Mouse (Mus musculus) adrenal gland, postnatal 14 days (tissue): ENCODE data around the gene Tbc1d4. TPM values are rescaled to one million over a fixed set of nuclear protein-coding genes. Genes with fewer than 3 reads are reported as not detected.

Experiments used
- DNase-seq: peaks from one replicate; pipeline ENCODE4 v3.0.0; 2021; ENCODE audit warnings: mixed read lengths
- long read RNA-seq, 2 experiments: library from polyadenylated mRNA; stranded (forward); transcript quantifications; one replicate each; pipeline ENCODE4 v2.0.0; 2021
- total RNA-seq: library from RNA; stranded (reverse); gene quantifications from 2 replicates; pipeline ENCODE4 v1.2.3, GENCODE M21; 2021

Tbc1d4 gene
- 38.4 and 39.3 TPM in 2 replicates for total RNA-seq
- long read RNA-seq, experiment 1, full-length matches to known transcripts, result 4 of 38 reads
- long read RNA-seq, experiment 1, partial matches to known transcripts, result 32 of 38 reads
- long read RNA-seq, experiment 1, other reads (novel, unspliced or antisense), result 2 of 38 reads
- long read RNA-seq, experiment 2, full-length matches to known transcripts, result 4 of 14 reads
- long read RNA-seq, experiment 2, partial matches to known transcripts, result 5 of 14 reads
- long read RNA-seq, experiment 2, other reads (novel, unspliced or antisense), result 5 of 14 reads

GRCm38 (mm10) chr14:101608519-101609368, at the start of gene Tbc1d4:
Gene Tbc1d4 (minus strand): TSS chr14:101609191.
- DNase-seq, result peak; percentile 94

- no peak for DNase-seq
Observed at GRCm38 (mm10) chr14:101656307-101656706, 47.3 kb upstream of the Tbc1d4 start.

- DNase-seq, result no peak
Observed at GRCm38 (mm10) chr14:101654526-101654909, 45.5 kb upstream of the Tbc1d4 start.

- DNase-seq, result peak; percentile 98
Observed at GRCm38 (mm10) chr14:101653581-101654525, 44.9 kb upstream of the Tbc1d4 start, which contains the start of gene Uchl3. Gene Uchl3 (plus strand): TSS chr14:101653967.

GRCm38 (mm10) chr14:101652571-101652970, 43.6 kb upstream of the Tbc1d4 start:
- DNase-seq, result peak; percentile 18

GRCm38 (mm10) chr14:101650551-101650950, 41.6 kb upstream of the Tbc1d4 start:
- no peak for DNase-seq

GRCm38 (mm10) chr14:101644948-101645347, 36.0 kb upstream of the Tbc1d4 start:
- DNase-seq, result no peak

GRCm38 (mm10) chr14:101640153-101640843, 31.3 kb upstream of the Tbc1d4 start, which contains the start of gene Commd6:
Gene Commd6 (minus strand): TSS chr14:101640686.
- peak; percentile 95 for DNase-seq

GRCm38 (mm10) chr14:101637381-101637780, 28.4 kb upstream of the Tbc1d4 start:
- no peak for DNase-seq

GRCm38 (mm10) chr14:101635765-101636164, 26.8 kb upstream of the Tbc1d4 start:
- DNase-seq, result no peak

- no peak for DNase-seq
Observed at GRCm38 (mm10) chr14:101630548-101630947, 21.6 kb upstream of the Tbc1d4 start.

- DNase-seq, result no peak
Observed at GRCm38 (mm10) chr14:101617680-101618079, 8.7 kb upstream of the Tbc1d4 start.

- no peak for DNase-seq
Observed at GRCm38 (mm10) chr14:101616178-101616577, 7.2 kb upstream of the Tbc1d4 start.

- DNase-seq, result no peak
Observed at GRCm38 (mm10) chr14:101613206-101613605, 4.2 kb upstream of the Tbc1d4 start.

- no peak for DNase-seq
Observed at GRCm38 (mm10) chr14:101610701-101611100, 1.7 kb upstream of the Tbc1d4 start.

- peak; percentile 51 for DNase-seq
Observed at GRCm38 (mm10) chr14:101607631-101608518, 1.1 kb downstream of the Tbc1d4 start.

GRCm38 (mm10) chr14:101605843-101606242, 3.1 kb downstream of the Tbc1d4 start:
- no peak for DNase-seq

- no peak for DNase-seq
Observed at GRCm38 (mm10) chr14:101602851-101603250, 6.1 kb downstream of the Tbc1d4 start.

GRCm38 (mm10) chr14:101597096-101597715, 11.8 kb downstream of the Tbc1d4 start:
- DNase-seq, result no peak

GRCm38 (mm10) chr14:101596691-101597090, 12.3 kb downstream of the Tbc1d4 start:
- no peak for DNase-seq
